Mouse (Mus musculus): ENCODE measurements around the gene Esrrg.

GRCm38 (mm10) chr1:188207421-188207820, 598.8 kb downstream of the Esrrg start:
- TF ChIP-seq GATA1 (IDR thresholded peaks at IDR 0.05; ENCODE audit: low read length) (no peak), TAL1 (IDR thresholded peaks at IDR 0.05; ENCODE audit: low read length) (no peak)
